Mouse (Mus musculus) large intestine, adult 2 months (tissue): ENCODE measurements around the gene Zfp248. TPM values are rescaled to one million over a fixed set of nuclear protein-coding genes. Genes with fewer than 3 reads are reported as not detected.

ENCODE experiments used
- DNase-seq: peaks from one replicate; pipeline ENCODE4 v3.0.0-alpha.2; 2012; ENCODE audit warnings: low read depth, low spot score
- WGBS: fragments of 180-500 bp; shearing (Covaris S2); methylation state at CpG from one replicate; pipeline ENCODE4 v1.1.7; 2018; 5-methylcytosine and 5-hydroxymethylcytosine counted together
- polyA plus RNA-seq: library from polyadenylated mRNA; depleted of rRNA; stranded (reverse); fragments of >200 nt; gene quantifications from 2 replicates; pipeline ENCODE4 v1.2.3, GENCODE M21; 2012; rRNA removed

The Zfp248 gene
- polyA plus RNA-seq = 0.17 and 0.41 TPM in 2 replicates

GRCm38 (mm10) chr6:118455042-118455631 is at the start of gene Zfp248:
Zfp248 (minus strand) TSS chr6:118455528.
- DNase-seq = no peak
- under 1% methylated on average over 43 of the region's 43 CpGs for WGBS

- 82% methylated on average over 7 of the region's 7 CpGs for WGBS
Measured at GRCm38 (mm10) chr6:118499010-118499409, 43.7 kb upstream of the Zfp248 start.

GRCm38 (mm10) chr6:118482125-118482524 is 26.8 kb upstream of the Zfp248 start:
- WGBS = 76% methylated on average over 1 of the region's 1 CpGs
- DNase-seq = no peak

More at GRCm38 (mm10) chr6:118499010-118499409, 43.7 kb upstream of the Zfp248 start:
- DNase-seq = no peak

- DNase-seq = no peak
- 1% methylated on average over 50 of the region's 57 CpGs for WGBS
Measured at GRCm38 (mm10) chr6:118478957-118479708, 23.8 kb upstream of the Zfp248 start, which contains the start of gene Zfp9. Zfp9 (minus strand) TSS chr6:118479320.

- 57% methylated on average over 10 of the region's 10 CpGs for WGBS
Measured at GRCm38 (mm10) chr6:118477875-118478785, 22.8 kb upstream of the Zfp248 start.

GRCm38 (mm10) chr6:118462069-118462705 is 6.9 kb upstream of the Zfp248 start:
- DNase-seq = no peak
- 86% methylated on average over 15 of the region's 15 CpGs for WGBS

More at GRCm38 (mm10) chr6:118477875-118478785, 22.8 kb upstream of the Zfp248 start:
- no peak for DNase-seq

- no peak for DNase-seq
- WGBS = 82% methylated on average over 1 of the region's 1 CpGs
Measured at GRCm38 (mm10) chr6:118457726-118458125, 2.4 kb upstream of the Zfp248 start.

GRCm38 (mm10) chr6:118454452-118454851 is 876 bp downstream of the Zfp248 start:
- WGBS = 34% methylated on average over 8 of the region's 8 CpGs
- DNase-seq = no peak

- DNase-seq = no peak
- 78% methylated on average over 4 of the region's 4 CpGs for WGBS
Measured at GRCm38 (mm10) chr6:118431502-118431901, 23.8 kb downstream of the Zfp248 start.

GRCm38 (mm10) chr6:118426666-118427065 is 28.7 kb downstream of the Zfp248 start:
- WGBS = 83% methylated on average over 1 of the region's 1 CpGs
- no peak for DNase-seq

- WGBS = under 1% methylated on average over 67 of the region's 67 CpGs
- peak; percentile 88 for DNase-seq
Measured at GRCm38 (mm10) chr6:118419050-118419920, 36.0 kb downstream of the Zfp248 start, which contains the start of gene Bms1. Bms1 (minus strand) TSS chr6:118419474.

GRCm38 (mm10) chr6:118410428-118410827 is 44.9 kb downstream of the Zfp248 start:
- DNase-seq = no peak
- 94% methylated on average over 1 of the region's 1 CpGs for WGBS

- WGBS = 93% methylated on average over 5 of the region's 5 CpGs
- DNase-seq = no peak
Measured at GRCm38 (mm10) chr6:118408510-118408909, 46.8 kb downstream of the Zfp248 start.

GRCm38 (mm10) chr6:118406421-118406820 is 48.9 kb downstream of the Zfp248 start:
- DNase-seq = no peak
- 62% methylated on average over 4 of the region's 4 CpGs for WGBS

GRCm38 (mm10) chr6:118390746-118391145 is 64.6 kb downstream of the Zfp248 start:
- DNase-seq = no peak

- 91% methylated on average over 3 of the region's 3 CpGs for WGBS
- DNase-seq = no peak
Measured at GRCm38 (mm10) chr6:118385962-118386361, 69.4 kb downstream of the Zfp248 start.

- 54% methylated on average over 4 of the region's 4 CpGs for WGBS
- no peak for DNase-seq
Measured at GRCm38 (mm10) chr6:118381234-118381633, 74.1 kb downstream of the Zfp248 start.

- WGBS = 40% methylated on average over 3 of the region's 3 CpGs
- no peak for DNase-seq
Measured at GRCm38 (mm10) chr6:118380630-118381029, 74.7 kb downstream of the Zfp248 start.
